Mouse (Mus musculus) right cerebral cortex, adult 18-20 months (tissue): ENCODE measurements at regions not wholly inside any gene's neighbourhood (a gene's known extent, or its start where the extent isn't known, plus 50 kb on each side); places are given as distances from the start of the nearest gene placed in this dataset.
A peak's percentile ranks its signal among the peaks of the same experiment; 100 is the strongest.

Source experiments
- DNase-seq: peaks from one replicate; pipeline ENCODE4 v3.0.0; 2022; ENCODE audit warnings: mixed read lengths

DNA sequence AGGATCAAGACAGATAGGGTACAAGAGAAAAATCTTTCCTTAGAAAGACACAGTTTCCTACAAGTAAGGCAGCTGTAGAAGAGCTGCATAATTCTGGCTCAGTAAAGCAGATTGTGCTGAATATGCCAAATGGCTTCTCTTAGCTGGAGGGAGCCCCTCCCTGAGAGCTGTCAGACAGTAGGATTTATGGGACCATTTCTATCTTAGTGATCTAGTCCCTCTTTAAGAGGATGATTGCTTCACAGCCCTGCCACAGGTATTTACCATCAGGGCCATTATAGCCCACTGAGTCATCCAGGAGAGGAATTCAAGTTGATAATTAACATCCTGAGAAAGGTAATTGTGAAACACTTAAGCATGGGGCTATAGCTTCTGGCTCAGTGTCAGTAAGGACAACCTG is 101.5 kb upstream of the Cypt1 start:
- no peak for DNase-seq

- DNase-seq, result no peak
Observed at GRCm38 (mm10) chrX:16421663-16422062, 101.0 kb upstream of the Cypt1 start.

- DNase-seq, result no peak
Observed at GRCm38 (mm10) chrX:16438088-16438487, 84.6 kb upstream of the Cypt1 start.

DNA sequence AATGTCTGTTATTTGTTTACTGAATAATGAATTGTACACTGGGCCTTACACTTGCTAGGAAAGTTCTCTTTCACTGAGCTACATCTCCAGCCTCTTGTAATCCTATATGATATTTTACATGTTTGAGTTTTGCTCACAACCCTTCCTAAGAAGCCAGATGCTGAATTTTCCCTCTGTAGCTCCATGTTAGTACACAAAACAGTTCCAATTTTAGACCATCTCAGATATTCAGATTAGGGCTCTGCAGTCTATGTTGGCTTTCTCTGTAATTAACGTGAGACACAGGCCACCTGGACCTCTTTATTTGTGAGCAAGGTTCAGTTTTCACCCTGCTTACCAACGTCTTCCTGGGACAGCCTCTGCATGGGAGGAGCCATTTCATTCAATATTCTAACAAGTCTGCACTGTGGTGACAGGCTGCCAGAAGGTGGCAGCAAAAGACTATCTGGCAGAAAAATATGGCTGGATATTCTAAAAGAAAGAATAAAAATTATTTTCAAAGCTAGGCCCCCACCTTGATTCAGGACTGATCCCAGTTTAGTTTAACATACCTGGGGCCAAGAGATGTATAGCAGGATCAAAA is 72.1 kb upstream of the Cypt1 start:
- peak; percentile 9 for DNase-seq
